Mouse (Mus musculus) lung, postnatal 25 days (tissue): ENCODE measurements at regions not wholly inside any gene's neighbourhood (a gene's known extent, or its start where the extent isn't known, plus 50 kb on each side); places are given as distances from the start of the nearest gene placed in this dataset.
A peak's percentile ranks its signal among the peaks of the same experiment; 100 is the strongest.

Experiments used
- DNase-seq: peaks from one replicate; pipeline ENCODE4 v3.0.0; 2022; ENCODE audit warnings: low spot score

DNA sequence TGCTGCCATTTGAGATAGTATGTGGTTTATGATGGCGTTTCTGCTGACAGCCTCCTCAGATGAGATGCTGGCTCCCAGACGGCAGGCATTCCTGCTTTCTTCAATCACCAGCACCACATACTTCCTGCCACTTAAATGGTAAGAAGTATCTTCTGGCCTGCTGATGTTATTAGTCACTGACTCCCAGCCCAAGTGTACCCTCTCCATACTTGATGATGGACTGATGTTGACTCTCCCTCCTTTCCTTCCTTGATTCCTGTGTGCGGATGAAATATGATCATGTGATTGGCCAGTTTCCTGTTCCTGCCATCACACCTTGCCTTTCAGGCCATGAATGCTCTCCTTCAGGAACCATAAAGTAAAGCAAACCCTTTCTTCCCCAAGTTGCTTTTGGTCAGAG is 50.8 kb upstream of the Rpl10-ps3 start:
- no peak for DNase-seq

- peak; percentile 36 for DNase-seq
Measured at GRCm38 (mm10) chr9:50396051-50396450, 51.3 kb upstream of the Rpl10-ps3 start.

- no peak for DNase-seq
Measured at GRCm38 (mm10) chr9:50408396-50408795, 63.6 kb upstream of the Rpl10-ps3 start.

DNA sequence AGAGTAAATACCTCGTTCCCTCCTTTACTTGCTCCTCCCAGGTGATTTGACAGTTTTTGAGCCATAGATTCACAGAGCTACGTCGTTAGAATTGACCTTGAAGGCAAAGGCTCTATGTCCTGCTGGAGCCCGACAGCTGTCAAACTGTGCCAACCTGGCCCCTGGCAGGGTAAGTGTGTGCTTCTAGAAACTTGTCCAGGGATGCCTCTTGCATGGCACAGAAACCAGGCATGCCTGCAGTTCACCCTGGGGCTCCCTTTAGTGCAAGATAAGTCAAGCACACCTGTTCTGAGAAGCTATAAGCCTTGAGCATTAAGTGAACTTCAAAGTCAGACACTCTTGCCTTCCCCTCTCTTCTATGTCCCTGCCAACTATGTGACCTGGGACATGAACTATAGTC is 64.1 kb upstream of the Rpl10-ps3 start:
- DNase-seq = no peak

- no peak for DNase-seq
Measured at GRCm38 (mm10) chr9:50412986-50413385, 68.2 kb upstream of the Rpl10-ps3 start.

GRCm38 (mm10) chr9:50413514-50414335 is 69.0 kb upstream of the Rpl10-ps3 start:
- DNase-seq = peak; percentile 42

GRCm38 (mm10) chr9:50414796-50415340 is 70.1 kb upstream of the Rpl10-ps3 start:
- no peak for DNase-seq

DNA sequence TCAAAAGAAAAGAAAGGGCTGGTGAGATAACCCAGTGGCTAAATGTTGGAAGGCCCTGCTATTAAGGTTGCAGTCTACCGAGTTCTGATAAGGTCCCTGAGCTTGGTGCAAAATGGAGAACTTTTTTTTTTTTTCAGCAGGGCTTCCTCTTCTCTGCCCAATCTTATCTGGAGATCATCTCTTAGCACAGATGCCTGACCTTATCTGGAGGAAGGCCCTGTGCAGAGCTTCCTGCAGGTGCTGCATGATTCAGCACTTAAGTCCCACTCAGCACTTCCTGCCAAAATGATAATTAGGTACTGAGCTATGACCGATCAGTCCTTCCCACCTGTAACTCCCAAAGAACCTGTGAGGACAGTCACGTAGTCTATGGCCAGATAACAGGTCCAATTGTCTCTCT is 71.9 kb upstream of the Rpl10-ps3 start:
- DNase-seq = no peak

DNA sequence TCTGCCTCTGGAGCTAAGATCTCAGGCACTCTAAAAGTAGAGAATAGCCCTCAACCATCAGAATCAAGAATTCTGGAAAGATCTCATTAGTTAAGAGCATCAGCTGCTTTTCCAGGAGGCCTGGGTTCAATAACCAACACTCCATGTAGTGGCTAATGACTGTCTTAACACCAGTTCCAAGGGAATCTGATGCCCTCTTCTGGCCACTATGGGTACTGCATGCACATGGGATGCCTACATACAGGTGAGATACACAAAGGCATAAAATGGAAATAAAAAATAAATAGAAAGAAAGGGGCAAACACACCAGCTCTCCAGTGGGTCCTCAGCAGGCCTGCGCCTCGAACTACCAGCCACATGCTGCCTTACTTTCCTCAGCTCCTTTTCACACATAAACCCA is 73.3 kb upstream of the Plet1 start:
- DNase-seq = no peak

DNA sequence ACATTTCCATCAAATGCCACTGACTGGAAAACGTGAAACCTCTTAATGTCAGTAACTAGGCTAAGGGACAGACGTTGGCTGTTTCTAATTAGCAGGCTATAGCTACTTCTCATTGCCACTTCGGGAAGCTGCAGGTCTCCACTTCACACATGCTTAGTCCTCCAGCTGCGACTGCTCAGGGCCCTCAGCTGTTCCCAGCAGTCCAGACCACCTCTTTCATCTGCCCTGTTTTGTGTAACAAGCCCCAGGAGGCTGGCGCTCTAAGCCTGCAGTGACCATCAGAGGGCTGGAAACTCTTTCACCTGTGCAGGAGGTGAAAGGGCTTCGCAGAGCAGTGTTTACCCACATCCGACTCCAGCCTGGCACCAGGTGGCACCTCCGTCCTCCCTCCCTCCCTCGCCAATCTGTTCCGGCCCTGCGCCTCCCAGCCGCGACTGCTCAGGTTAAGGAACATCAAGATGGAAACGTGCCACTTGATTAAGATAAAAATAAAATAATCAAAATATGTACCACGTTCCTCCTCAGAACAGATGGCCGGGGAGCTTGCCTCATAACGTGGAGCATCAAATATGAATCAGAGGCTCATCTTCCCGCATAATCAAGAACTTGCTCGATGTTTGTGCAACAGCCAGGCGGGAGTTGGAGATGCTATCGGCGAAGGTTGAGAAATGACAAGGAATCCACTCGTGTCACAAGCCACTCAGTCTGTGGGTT is 72.6 kb upstream of the Plet1 start:
- no peak for DNase-seq

DNA sequence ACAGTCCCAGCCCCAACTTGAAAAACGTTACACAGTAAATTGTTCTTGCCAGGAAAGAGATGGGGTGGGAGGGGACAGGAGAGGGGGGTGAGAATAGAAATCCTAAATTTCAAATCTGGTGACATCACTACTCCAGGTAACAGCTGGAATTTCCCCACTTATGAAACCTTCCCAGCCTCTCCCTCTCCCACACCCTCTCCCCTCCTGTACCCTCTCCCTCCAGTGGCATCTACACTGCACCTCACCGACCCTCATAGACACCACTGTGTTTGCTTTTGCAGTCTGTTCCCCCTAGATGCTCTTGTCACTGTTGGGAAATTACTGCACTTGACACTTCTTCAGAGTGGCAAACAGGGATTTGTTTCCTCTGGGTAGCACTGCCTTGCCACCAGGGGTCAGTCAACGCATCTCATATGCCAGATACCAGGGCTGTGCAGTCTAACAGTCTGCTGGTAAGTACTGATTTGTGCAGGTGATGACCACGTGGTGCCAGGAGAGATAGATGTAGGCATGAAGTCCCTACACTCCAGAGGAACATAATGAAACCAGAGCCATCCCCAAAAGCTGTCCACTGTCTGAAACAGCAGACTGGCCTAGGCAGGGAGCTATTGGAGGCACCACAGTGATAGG is 68.3 kb upstream of the Plet1 start:
- DNase-seq = no peak

DNA sequence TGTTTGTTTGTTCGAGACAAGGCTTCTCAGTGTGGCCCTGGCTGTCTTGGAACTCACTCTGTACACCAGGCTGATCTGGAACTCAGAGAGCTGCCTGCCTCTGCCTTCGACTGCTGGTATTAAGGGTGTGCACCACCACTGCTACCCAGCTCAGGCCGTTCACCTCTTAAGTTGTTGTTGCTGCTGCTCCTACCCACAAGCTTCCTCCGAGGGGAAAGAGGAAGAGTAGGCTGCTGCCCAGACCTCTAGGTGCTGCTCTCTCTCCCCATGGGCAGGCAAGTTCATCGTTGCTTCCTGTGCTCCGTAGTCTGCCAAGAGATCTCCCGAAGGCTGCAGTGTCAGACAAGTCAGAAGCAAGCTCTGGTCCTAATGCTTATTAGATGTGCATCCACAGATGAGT is 64.2 kb upstream of the Plet1 start:
- DNase-seq = no peak

DNA sequence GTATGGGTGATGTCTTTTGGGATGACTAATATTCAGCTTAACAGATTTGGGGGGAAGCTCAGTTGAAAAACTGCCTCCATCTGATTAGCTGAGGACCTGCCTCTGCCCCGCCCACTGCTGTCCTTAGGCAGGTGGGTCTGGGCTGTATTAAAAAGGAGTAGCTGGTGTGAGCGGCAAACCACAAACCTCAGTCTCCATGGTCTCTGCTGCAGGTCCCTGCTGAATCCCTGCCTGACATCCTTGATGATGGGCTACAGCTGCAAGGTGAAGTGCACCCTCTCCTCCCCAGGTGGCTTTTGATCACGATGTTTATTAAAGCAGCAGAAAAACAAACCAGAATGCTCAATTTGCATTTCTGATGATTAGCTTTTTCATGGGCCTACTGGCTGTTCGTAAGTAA is 60.8 kb upstream of the Plet1 start:
- DNase-seq = no peak

GRCm38 (mm10) chr9:50433978-50434377 is 60.3 kb upstream of the Plet1 start:
- no peak for DNase-seq

GRCm38 (mm10) chr9:50437830-50438722 is 56.2 kb upstream of the Plet1 start:
- peak; percentile 51 for DNase-seq

- no peak for DNase-seq
Measured at GRCm38 (mm10) chr9:50438738-50439137, 55.6 kb upstream of the Plet1 start.

DNA sequence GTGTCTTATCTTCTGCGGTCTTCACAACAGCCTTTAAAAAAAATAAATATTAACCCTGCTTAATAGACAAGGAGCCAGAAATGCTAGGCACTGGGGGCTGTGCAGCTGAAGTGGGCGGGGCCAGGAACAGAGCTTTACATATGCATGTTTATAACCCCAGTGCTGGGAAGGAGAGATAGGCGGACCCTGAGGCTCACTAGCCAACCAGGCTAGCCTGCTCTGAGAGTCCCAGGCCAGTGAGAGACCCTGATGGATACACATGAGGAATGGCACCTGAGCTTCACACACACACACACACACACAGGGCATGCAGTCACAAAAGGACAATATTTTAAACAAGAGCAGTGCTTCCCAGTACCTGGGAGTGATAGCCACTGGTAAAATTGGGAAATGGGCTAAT is 54.1 kb upstream of the Plet1 start:
- DNase-seq = no peak

- DNase-seq = no peak
Measured at GRCm38 (mm10) chr9:50440689-50441088, 53.6 kb upstream of the Plet1 start.

DNA sequence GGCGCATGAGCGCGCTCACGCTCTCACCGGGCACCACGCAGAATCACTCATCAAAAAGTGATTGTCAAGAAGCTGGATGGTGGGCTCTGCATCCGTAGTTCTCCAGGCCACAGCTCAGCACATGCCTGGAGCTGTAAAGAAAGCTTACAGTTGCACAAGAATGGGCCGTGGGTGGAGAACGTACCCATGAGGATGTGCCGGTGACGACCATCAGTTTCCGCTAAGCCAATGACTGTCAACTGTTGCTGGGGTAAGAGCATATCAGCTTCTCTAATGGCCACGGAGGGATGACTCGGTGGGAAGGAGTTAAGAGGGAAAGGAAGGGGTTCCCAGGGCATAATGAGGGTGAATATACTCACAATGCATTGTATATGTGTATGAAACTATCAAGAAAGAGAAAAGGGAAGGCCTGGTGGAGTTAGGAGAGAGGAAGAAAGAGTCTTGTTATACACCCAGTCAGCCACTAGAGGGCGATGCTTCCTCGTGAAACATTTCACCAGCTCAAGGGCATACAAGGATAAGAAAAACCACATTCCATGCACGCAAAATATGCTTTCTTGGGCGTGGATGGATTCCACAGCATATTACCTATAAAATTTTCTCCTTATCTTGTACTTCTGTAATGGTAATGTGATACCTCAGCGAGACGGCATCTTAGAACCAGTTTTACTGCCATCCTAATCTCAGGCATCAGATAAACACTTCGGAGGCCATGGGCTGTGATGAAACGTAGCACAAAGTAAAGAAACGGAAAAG is 50.4 kb upstream of the Plet1 start:
- peak; percentile 67 for DNase-seq
